In genomic region chr1:159670629-159671150, GRCm38 (mm10) we compare ENCODE assay signal across 9 mouse cellular contexts.
A peak's percentile ranks its signal among the peaks of the same experiment; 100 is the strongest.
DNase-seq lines count a peak whose midpoint lies in the region; ATAC-seq lines count a peak whose summit lies in the region.
"Had no signal": no experiment of that assay in that cellular context is flagged by ENCODE, and none has a peak within 500 bp of the region (broad histone marks: within the 10 kb centered on the region; RNA-seq: fewer than 3 reads in every experiment).

No protein-coding gene starts in this region.

- peak; percentile 42 for DNase-seq in ovary, postnatal 36 days (ENCODE audit: low spot score)
- DNase-seq in ovary, postnatal 14 days (ENCODE audit: low spot score) = no peak
- DNase-seq in heart, postnatal 10 days = peak; percentile 60 to 70
- peak; percentile 65 to 72 for DNase-seq in layer of hippocampus, adult 8-10 months (ENCODE audit: low spot score in 2 of 2)
- peak; percentile 50 for DNase-seq in testis, postnatal 10 days (ENCODE audit: low spot score)

- no peaks in the 10 kb centered on the region for H3K9me3 ChIP-seq in forebrain, embryonic 15.5 days
- no peaks in the 10 kb centered on the region for H3K9me3 ChIP-seq in midbrain, embryonic 13.5 days
- H3K9me3 ChIP-seq in liver, embryonic 12.5 days (replicated peaks) = no peaks in the 10 kb centered on the region
- H3K9me3 ChIP-seq: G1E had no signal

- ATAC-seq in forebrain, embryonic 15.5 days (replicated peaks) = peak; percentile 66
- ATAC-seq in midbrain, embryonic 13.5 days = peak; percentile 89
- ATAC-seq in liver, embryonic 12.5 days = no peak

- 0 out of 2 replicates have a peak overlapping the region, but pooled peaks have one; percentile 23 for H3K9ac ChIP-seq in forebrain, embryonic 15.5 days (replicated peaks)
- H3K9ac ChIP-seq in midbrain, embryonic 13.5 days (replicated peaks) = no peak overlapping the region
- H3K9ac ChIP-seq in liver, embryonic 12.5 days = no peak overlapping the region

- H3K4me2 ChIP-seq in forebrain, embryonic 15.5 days (replicated peaks) = peak overlapping the region; percentile 37
- peak overlapping the region; percentile 45 for H3K4me2 ChIP-seq in midbrain, embryonic 13.5 days (replicated peaks)
- no peak overlapping the region for H3K4me2 ChIP-seq in liver, embryonic 12.5 days

- intact Hi-C loops in heart, postnatal 10 days (cut with DNase I) = no loop called here

- H3K27ac ChIP-seq in forebrain, embryonic 15.5 days (replicated peaks) = peak overlapping the region; percentile 5
- peak overlapping the region; percentile 37; the same call in 1 of the 2 replicates for H3K27ac ChIP-seq in midbrain, embryonic 13.5 days
- no peak overlapping the region for H3K27ac ChIP-seq in liver, embryonic 12.5 days

- peak overlapping the region; percentile 10; the same call in 1 of the 2 replicates for H3K4me3 ChIP-seq in forebrain, embryonic 15.5 days
- 0 out of 2 replicates have a peak overlapping the region, but pooled peaks have one; percentile 8 for H3K4me3 ChIP-seq in midbrain, embryonic 13.5 days (replicated peaks)
- H3K4me3 ChIP-seq in liver, embryonic 12.5 days = no peak overlapping the region

- H3K27me3 ChIP-seq in forebrain, embryonic 15.5 days = no peaks in the 10 kb centered on the region
- no peaks in the 10 kb centered on the region for H3K27me3 ChIP-seq in midbrain, embryonic 13.5 days
- H3K27me3 ChIP-seq in liver, embryonic 12.5 days (replicated peaks) = no peaks in the 10 kb centered on the region

- no peaks in the 10 kb centered on the region for H3K36me3 ChIP-seq in forebrain, embryonic 15.5 days
- no peaks in the 10 kb centered on the region for H3K36me3 ChIP-seq in midbrain, embryonic 13.5 days
- no peaks in the 10 kb centered on the region for H3K36me3 ChIP-seq in liver, embryonic 12.5 days
- H3K36me3 ChIP-seq: G1E had no signal

- peaks cover 14% of the 10 kb centered on the region for H3K4me1 ChIP-seq in forebrain, embryonic 15.5 days
- H3K4me1 ChIP-seq in midbrain, embryonic 13.5 days (replicated peaks) = peaks cover 15% of the 10 kb centered on the region
- H3K4me1 ChIP-seq in liver, embryonic 12.5 days = no peaks in the 10 kb centered on the region

- 8% methylated on average over 16 of the region's 16 CpGs for WGBS in forebrain, embryonic 15.5 days
- 10% methylated on average over 16 of the region's 16 CpGs for whole genome bisulfite sequencing in midbrain, embryonic 13.5 days
- 75% methylated on average over 16 of the region's 16 CpGs for WGBS in liver, embryonic 12.5 days (ENCODE audit: insufficient replicate concordance)
